Mouse (Mus musculus): ENCODE data around the gene Pdhb.

The Pdhb gene

GRCm38 (mm10) chr14:8172507-8173410 is at the start of gene Pdhb:
Gene Pdhb (minus strand): TSS chr14:8173025.
- in situ Hi-C loops (cut with MboI; ENCODE audit: low sequenced_read_pairs), result loop anchor here (25.0 kb wide), 1 partner anchor 210 kb away; the partner anchor contains the start of gene Gm45521

GRCm38 (mm10) chr14:8222561-8222960 is 49.7 kb upstream of the Pdhb start:
- in situ Hi-C loops (cut with MboI; ENCODE audit: low sequenced_read_pairs), result no loop called here

GRCm38 (mm10) chr14:8220912-8221311 is 48.1 kb upstream of the Pdhb start:
- in situ Hi-C loops (cut with MboI; ENCODE audit: low sequenced_read_pairs), result no loop called here

GRCm38 (mm10) chr14:8220306-8220705 is 47.5 kb upstream of the Pdhb start:
- in situ Hi-C loops (cut with MboI; ENCODE audit: low sequenced_read_pairs), result no loop called here

GRCm38 (mm10) chr14:8219876-8220275 is 47.1 kb upstream of the Pdhb start:
- in situ Hi-C loops (cut with MboI; ENCODE audit: low sequenced_read_pairs), result no loop called here

GRCm38 (mm10) chr14:8218730-8219380 is 46.0 kb upstream of the Pdhb start:
- in situ Hi-C loops (cut with MboI; ENCODE audit: low sequenced_read_pairs), result no loop called here

- in situ Hi-C loops (cut with MboI; ENCODE audit: low sequenced_read_pairs), result no loop called here
Observed at GRCm38 (mm10) chr14:8218238-8218637, 45.4 kb upstream of the Pdhb start.

GRCm38 (mm10) chr14:8216100-8216499 is 43.3 kb upstream of the Pdhb start:
- in situ Hi-C loops (cut with MboI; ENCODE audit: low sequenced_read_pairs), result no loop called here

- in situ Hi-C loops (cut with MboI; ENCODE audit: low sequenced_read_pairs), result no loop called here
Observed at GRCm38 (mm10) chr14:8215208-8215778, 42.5 kb upstream of the Pdhb start.

GRCm38 (mm10) chr14:8214299-8215207 is 41.7 kb upstream of the Pdhb start:
- in situ Hi-C loops (cut with MboI; ENCODE audit: low sequenced_read_pairs), result no loop called here

GRCm38 (mm10) chr14:8213803-8214224 is 41.0 kb upstream of the Pdhb start, which contains the start of gene Kctd6:
Gene Kctd6 (plus strand): TSS chr14:8214140.
- in situ Hi-C loops (cut with MboI; ENCODE audit: low sequenced_read_pairs), result no loop called here

- in situ Hi-C loops (cut with MboI; ENCODE audit: low sequenced_read_pairs), result no loop called here
Observed at GRCm38 (mm10) chr14:8212996-8213395, 40.2 kb upstream of the Pdhb start.

- in situ Hi-C loops (cut with MboI; ENCODE audit: low sequenced_read_pairs), result no loop called here
Observed at GRCm38 (mm10) chr14:8209896-8210295, 37.1 kb upstream of the Pdhb start.

- in situ Hi-C loops (cut with MboI; ENCODE audit: low sequenced_read_pairs), result no loop called here
Observed at GRCm38 (mm10) chr14:8208876-8209275, 36.1 kb upstream of the Pdhb start.

GRCm38 (mm10) chr14:8207543-8207942 is 34.7 kb upstream of the Pdhb start:
- in situ Hi-C loops (cut with MboI; ENCODE audit: low sequenced_read_pairs), result no loop called here

GRCm38 (mm10) chr14:8207105-8207504 is 34.3 kb upstream of the Pdhb start:
- in situ Hi-C loops (cut with MboI; ENCODE audit: low sequenced_read_pairs), result no loop called here

GRCm38 (mm10) chr14:8206179-8206910 is 33.5 kb upstream of the Pdhb start:
- in situ Hi-C loops (cut with MboI; ENCODE audit: low sequenced_read_pairs), result no loop called here

- in situ Hi-C loops (cut with MboI; ENCODE audit: low sequenced_read_pairs), result no loop called here
Observed at GRCm38 (mm10) chr14:8201715-8202114, 28.9 kb upstream of the Pdhb start.

- in situ Hi-C loops (cut with MboI; ENCODE audit: low sequenced_read_pairs), result no loop called here
Observed at GRCm38 (mm10) chr14:8200769-8201168, 27.9 kb upstream of the Pdhb start.

- in situ Hi-C loops (cut with MboI; ENCODE audit: low sequenced_read_pairs), result no loop called here
Observed at GRCm38 (mm10) chr14:8192727-8193126, 19.9 kb upstream of the Pdhb start.

Data from CH12F3 (cell line).